Mouse (Mus musculus) heart, embryonic 16.5 days (tissue): ENCODE data around the gene Glipr2. TPM values are rescaled to one million over a fixed set of nuclear protein-coding genes. Genes with fewer than 3 reads are reported as not detected.

Experiments used
- ATAC-seq: fragments of 200-750 bp; cut with Nextera tagmentation; replicated peaks from 2 replicates; pipeline ENCODE4 v1.8.0; 2017; ENCODE audit warnings: moderate number of reproducible peaks; ENCODE audit not compliant: insufficient read depth, low FRiP score; ENCODE audit errors: extremely low read depth
- H3K27ac ChIP-seq: fragments of 300-500 bp; sonication (generic); 2 replicates; pipeline ENCODE4 v1.5.1; 2014; ENCODE audit warnings: mild to moderate bottlenecking, low read length, control low read depth, moderate library complexity
- H3K27me3 ChIP-seq: fragments of 300-500 bp; sonication (generic); 2 replicates; pipeline ENCODE4 v1.6.1; 2014; ENCODE audit warnings: low read length, mixed read lengths; ENCODE audit not compliant: control insufficient read depth, insufficient read depth
- H3K36me3 ChIP-seq: fragments of 300-500 bp; sonication (generic); 2 replicates; pipeline ENCODE4 v1.6.1; 2014; ENCODE audit not compliant: control insufficient read depth, insufficient read depth
- H3K4me1 ChIP-seq: fragments of 300-500 bp; sonication (generic); 2 replicates; pipeline ENCODE4 v1.6.1; 2014; ENCODE audit warnings: low read length, mixed read lengths; ENCODE audit not compliant: control insufficient read depth, insufficient read depth
- H3K4me2 ChIP-seq: fragments of 300-500 bp; sonication (generic); 2 replicates; pipeline ENCODE4 v1.6.1; 2014; ENCODE audit warnings: low read depth, mild to moderate bottlenecking, control low read depth, low read length
- H3K4me3 ChIP-seq: fragments of 300-500 bp; sonication (generic); 2 replicates; pipeline ENCODE4 v1.5.1; 2014; ENCODE audit warnings: mild to moderate bottlenecking, control low read depth, low read length
- H3K9ac ChIP-seq: fragments of 300-500 bp; sonication (generic); 2 replicates; pipeline ENCODE4 v1.6.1; 2014; ENCODE audit warnings: low read length, control low read depth
- H3K9me3 ChIP-seq: fragments of 300-500 bp; sonication (generic); replicated peaks from 2 replicates; pipeline ENCODE4 v1.6.1; 2016; ENCODE audit warnings: low read length; ENCODE audit not compliant: control insufficient read depth
- WGBS: fragments of 180-500 bp; shearing (Covaris S2); extraction: QIAGEN DNeasy Blood & Tissue Kit; methylation state at CpG from one replicate; pipeline ENCODE4 v1.1.7; 2014; 5-methylcytosine and 5-hydroxymethylcytosine counted together
- polyA plus RNA-seq: library from polyadenylated mRNA; unstranded; fragments of >200 nt; fragmentation: Nextera tagmentation; extraction: Ambion mirVana; gene quantifications from 2 replicates; pipeline ENCODE4 v1.2.1, GENCODE M21; 2015

The Glipr2 gene
- polyA plus RNA-seq, 1 experiment from 2014 or later, result 53.7 TPM

DNA sequence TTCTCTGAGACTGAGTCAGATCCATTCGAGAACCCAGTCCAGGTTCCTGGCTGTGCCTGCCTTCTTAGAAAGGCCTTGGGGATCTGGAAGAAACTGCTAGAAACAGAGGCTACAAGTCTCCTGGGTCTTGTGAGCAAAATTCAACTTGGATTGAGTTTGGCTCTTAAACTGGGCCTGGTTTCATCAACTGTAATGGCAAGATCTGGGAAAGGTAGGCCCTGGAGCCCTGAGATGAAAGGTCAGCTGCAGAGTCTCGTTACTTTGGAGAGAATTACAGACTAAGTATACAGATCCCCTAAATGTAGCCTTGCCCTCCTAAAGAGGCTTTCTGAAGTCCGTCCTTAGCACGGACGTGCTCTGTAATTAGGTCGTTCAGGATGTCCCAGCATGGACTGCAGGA lies 68.4 kb downstream of the Glipr2 start:
- peaks cover 65% of the 10 kb centered on the region for H3K36me3 ChIP-seq

More for the DNA sequence above, 68.4 kb downstream of the Glipr2 start:
- no peak for ATAC-seq
- H3K4me3 ChIP-seq, result no peak overlapping the region
- H3K4me2 ChIP-seq, result no peak overlapping the region
- H3K4me1 ChIP-seq, result peaks cover 18% of the 10 kb centered on the region
- H3K9ac ChIP-seq, result no peak overlapping the region
- H3K27ac ChIP-seq, result no peak overlapping the region
- no peaks in the 10 kb centered on the region for H3K27me3 ChIP-seq
- no peaks in the 10 kb centered on the region for H3K9me3 ChIP-seq
- WGBS, result 90% methylated on average over 6 of the region's 6 CpGs

Other genes with a start within 250 kb of the Glipr2 start
- not detected in 2 replicates for gene Olfr71, start 247.1 kb upstream of the Glipr2 start, polyA plus RNA-seq
- 1.4 and 1.7 TPM in 2 replicates for gene Hrct1, start 230.2 kb upstream of the Glipr2 start, polyA plus RNA-seq
- gene Spaar, start 227.4 kb upstream of the Glipr2 start, polyA plus RNA-seq, result 0.42 and 0.54 TPM in 2 replicates
- gene Olfr159, start 186.4 kb upstream of the Glipr2 start, polyA plus RNA-seq, result not detected in 2 replicates
- not detected in 2 replicates for gene Olfr156, start 133.5 kb upstream of the Glipr2 start, polyA plus RNA-seq
- gene Olfr157, start 117.2 kb upstream of the Glipr2 start, polyA plus RNA-seq, result not detected in 2 replicates
- gene Olfr155, start 105.8 kb upstream of the Glipr2 start, polyA plus RNA-seq, result not detected in 2 replicates
- 8.6 and 8.9 TPM in 2 replicates for gene Reck, start 81.9 kb upstream of the Glipr2 start, polyA plus RNA-seq
- gene Ccin, start 26.1 kb downstream of the Glipr2 start, polyA plus RNA-seq, result not detected in 2 replicates
- 134 and 150 TPM in 2 replicates for gene Clta, start 47.1 kb downstream of the Glipr2 start, polyA plus RNA-seq
- gene Gne, start 126.8 kb downstream of the Glipr2 start, polyA plus RNA-seq, result 38.3 and 40.8 TPM in 2 replicates